Mouse (Mus musculus) skeletal muscle tissue, adult 2 months (tissue): ENCODE measurements around the gene Prss42.
A peak's percentile ranks its signal among the peaks of the same experiment; 100 is the strongest.
"Not testable (repeated sequence)": the region's sequence is repeated elsewhere in the genome, so short reads cannot be mapped to it uniquely, and the experiment has no call there.

Experiments used
- DNase-seq: peaks from one replicate; pipeline ENCODE4 v3.0.0-alpha.2; 2012; ENCODE audit warnings: low read depth, low spot score

The Prss42 gene

GRCm38 (mm10) chr9:110788169-110788568, 9.8 kb upstream of the Prss42 start:
- no peak for DNase-seq

GRCm38 (mm10) chr9:110790462-110790861, 7.5 kb upstream of the Prss42 start:
- DNase-seq: no peak

GRCm38 (mm10) chr9:110797013-110797412, 953 bp upstream of the Prss42 start:
- DNase-seq: no peak

GRCm38 (mm10) chr9:110800834-110801479, 3.0 kb downstream of the Prss42 start:
- DNase-seq: no peak

GRCm38 (mm10) chr9:110803294-110803693, 5.3 kb downstream of the Prss42 start:
- DNase-seq: no peak

GRCm38 (mm10) chr9:110810051-110810450, 12.1 kb downstream of the Prss42 start:
- DNase-seq: no peak

GRCm38 (mm10) chr9:110813789-110814188, 15.8 kb downstream of the Prss42 start, which contains the start of gene Prss44:
Gene Prss44 (plus strand): TSS chr9:110813994.
- DNase-seq: no peak

GRCm38 (mm10) chr9:110820546-110820945, 22.6 kb downstream of the Prss42 start:
- DNase-seq: not testable (repeated sequence)

- no peak for DNase-seq
These were observed 23.5 kb downstream of the Prss42 start for GRCm38 (mm10) chr9:110821436-110821835.

GRCm38 (mm10) chr9:110825426-110825825, 27.5 kb downstream of the Prss42 start:
- no peak for DNase-seq

- no peak for DNase-seq
These were observed 27.9 kb downstream of the Prss42 start for GRCm38 (mm10) chr9:110825832-110826231.

GRCm38 (mm10) chr9:110826390-110826789, 28.4 kb downstream of the Prss42 start, which contains the start of gene Prss43:
Gene Prss43 (plus strand): TSS chr9:110826690.
- no peak for DNase-seq

GRCm38 (mm10) chr9:110833021-110833420, 35.1 kb downstream of the Prss42 start:
- DNase-seq: no peak

- DNase-seq: no peak
These were observed 36.4 kb downstream of the Prss42 start, which contains the start of gene Prss45 for GRCm38 (mm10) chr9:110834411-110834810. Gene Prss45 (plus strand): TSS chr9:110834588.

- DNase-seq: no peak
These were observed 37.0 kb downstream of the Prss42 start for GRCm38 (mm10) chr9:110834961-110835360.

GRCm38 (mm10) chr9:110836112-110836511, 38.1 kb downstream of the Prss42 start:
- peak; percentile 13 for DNase-seq

- DNase-seq: no peak
These were observed 42.9 kb downstream of the Prss42 start for GRCm38 (mm10) chr9:110840905-110841304.

GRCm38 (mm10) chr9:110841438-110841837, 43.5 kb downstream of the Prss42 start:
- DNase-seq: peak; percentile 10

GRCm38 (mm10) chr9:110844206-110844605, 46.2 kb downstream of the Prss42 start, which contains the start of gene Prss46:
Gene Prss46 (plus strand): TSS chr9:110844506.
- no peak for DNase-seq

GRCm38 (mm10) chr9:110849162-110849561, 51.2 kb downstream of the Prss42 start:
- no peak for DNase-seq
